Mouse (Mus musculus) cerebellum, postnatal 4 days (tissue): ENCODE measurements at regions not wholly inside any gene's neighbourhood (a gene's known extent, or its start where the extent isn't known, plus 50 kb on each side); places are given as distances from the start of the nearest gene placed in this dataset.

Source experiments
- DNase-seq, 2 experiments: peaks; one replicate each; pipeline ENCODE4 v3.0.0; 2022; ENCODE audit warnings: low spot score in 2 of 2, mixed read lengths in 1 of 2

- DNase-seq: no peak
Observed at GRCm38 (mm10) chr1:51647955-51648354, 169.7 kb upstream of the Nabp1 start.

- DNase-seq: peak; percentile 58 to 83
Observed at GRCm38 (mm10) chr1:51644399-51644798, 166.2 kb upstream of the Nabp1 start.

- DNase-seq: no peak
Observed at GRCm38 (mm10) chr1:51643640-51644039, 165.4 kb upstream of the Nabp1 start.

- DNase-seq: no peak
Observed at GRCm38 (mm10) chr1:51638519-51639302, 160.5 kb upstream of the Nabp1 start.

GRCm38 (mm10) chr1:51635881-51636515, 157.8 kb upstream of the Nabp1 start:
- no peak for DNase-seq

- no peak for DNase-seq
Observed at GRCm38 (mm10) chr1:51633795-51634194, 155.6 kb upstream of the Nabp1 start.

- no peak for DNase-seq
Observed at GRCm38 (mm10) chr1:51632851-51633250, 154.6 kb upstream of the Nabp1 start.

- no peak for DNase-seq
Observed at GRCm38 (mm10) chr1:51629848-51630247, 151.6 kb upstream of the Nabp1 start.

- no peak for DNase-seq
Observed at GRCm38 (mm10) chr1:51628137-51628793, 150.0 kb upstream of the Nabp1 start.

- DNase-seq: no peak
Observed at GRCm38 (mm10) chr1:51626303-51626702, 148.1 kb upstream of the Nabp1 start.

GRCm38 (mm10) chr1:51625079-51625478, 146.9 kb upstream of the Nabp1 start:
- DNase-seq: no peak

GRCm38 (mm10) chr1:51624551-51624950, 146.3 kb upstream of the Nabp1 start:
- no peak for DNase-seq

- no peak for DNase-seq
Observed at GRCm38 (mm10) chr1:51622986-51623385, 144.8 kb upstream of the Nabp1 start.

GRCm38 (mm10) chr1:51622181-51622862, 144.1 kb upstream of the Nabp1 start:
- DNase-seq: no peak

- DNase-seq: no peak
Observed at GRCm38 (mm10) chr1:51621062-51621461, 142.8 kb upstream of the Nabp1 start.

GRCm38 (mm10) chr1:51617502-51618251, 139.5 kb upstream of the Nabp1 start:
- no peak for DNase-seq

GRCm38 (mm10) chr1:51616091-51616490, 137.9 kb upstream of the Nabp1 start:
- no peak for DNase-seq

GRCm38 (mm10) chr1:51615523-51615922, 137.3 kb upstream of the Nabp1 start:
- DNase-seq: peak in 1 of 2 experiments; percentile 57

GRCm38 (mm10) chr1:51614700-51615099, 136.5 kb upstream of the Nabp1 start:
- DNase-seq: no peak

GRCm38 (mm10) chr1:51609295-51609694, 131.1 kb upstream of the Nabp1 start:
- no peak for DNase-seq

GRCm38 (mm10) chr1:51607437-51607855, 129.2 kb upstream of the Nabp1 start:
- no peak for DNase-seq
